ENCODE assay signal across 12 mouse cellular contexts in genomic region chr11:8957023-8957422, GRCm38 (mm10). TPM values are rescaled to one million over a fixed set of nuclear protein-coding genes. Genes with fewer than 3 reads are reported as not detected.
DNase-seq lines count a peak whose midpoint lies in the region; TF ChIP-seq lines count a peak whose summit lies in the region.
"Had no signal": no experiment of that assay in that cellular context is flagged by ENCODE, and none has a peak within 500 bp of the region (broad histone marks: within the 10 kb centered on the region; RNA-seq: fewer than 3 reads in every experiment).

No protein-coding gene starts in this region.

- H3K27me3 ChIP-seq in heart, adult 2 months (ENCODE audit: control insufficient read depth, insufficient read depth, low read length) = no peaks in the 10 kb centered on the region
- H3K27me3 ChIP-seq in spleen, adult 2 months (ENCODE audit: control insufficient read depth, insufficient read depth, low read length) = no peaks in the 10 kb centered on the region
- H3K27me3 ChIP-seq: hindbrain, embryonic 15.5 days; limb, embryonic 13.5 days had no signal

- no peak overlapping the region for H3K27ac ChIP-seq in heart, adult 2 months
- no peak overlapping the region for H3K27ac ChIP-seq in spleen, adult 2 months (ENCODE audit: insufficient read depth, low read length)
- H3K27ac ChIP-seq: hindbrain, embryonic 15.5 days; limb, embryonic 13.5 days had no signal

- 69% methylated on average over 6 of the region's 6 CpGs for WGBS in heart, adult 2 months
- WGBS in spleen, adult 2 months = 71% methylated on average over 6 of the region's 6 CpGs

- H3K36me3 ChIP-seq in heart, adult 2 months (ENCODE audit: control insufficient read depth, insufficient read depth, low read length) = no peaks in the 10 kb centered on the region
- no peaks in the 10 kb centered on the region for H3K36me3 ChIP-seq in spleen, adult 2 months (ENCODE audit: control insufficient read depth, insufficient read depth, low read length)
- H3K36me3 ChIP-seq: hindbrain, embryonic 15.5 days; limb, embryonic 13.5 days had no signal

- TF ChIP-seq POLR2A in heart, adult 2 months (IDR thresholded peaks at IDR 0.05; ENCODE audit: insufficient read depth, low read depth, low read length) = no peak
- no peak for TF ChIP-seq POLR2A in spleen, adult 2 months (IDR thresholded peaks at IDR 0.05; ENCODE audit: low read depth, low read length)

- H3K9ac ChIP-seq in heart, adult 2 months (ENCODE audit: low read depth, low read length) = no peak overlapping the region
- H3K9ac ChIP-seq: hindbrain, embryonic 15.5 days; limb, embryonic 13.5 days had no signal

- DNase-seq in heart, adult 2 months = no peak
- DNase-seq in heart, adult 11 months = no peak
- DNase-seq in spleen, adult 2 months (ENCODE audit: low read depth in 1 of 2, low spot score in 2 of 2) = no peak
- DNase-seq in spleen, adult 18-20 months = no peak
- peak; percentile 84 for DNase-seq in ZHBTc4 (ENCODE audit: low read depth, low spot score)
- DNase-seq in retina, postnatal 1 day = peak; percentile 37
- no peak for DNase-seq in left cerebral cortex, postnatal 14 days (ENCODE audit: low spot score in 2 of 2)
- DNase-seq in spleen, postnatal 14 days (ENCODE audit: low spot score in 2 of 2) = no peak
- DNase-seq: cerebellum, postnatal 36 days had no signal

- peak; percentile 54 for TF ChIP-seq CTCF in heart, adult 2 months (IDR thresholded peaks at IDR 0.05)
- peak; percentile 35; the same call in 1 of the 2 replicates for TF ChIP-seq CTCF in spleen, adult 2 months (IDR thresholded peaks at IDR 0.05; ENCODE audit: extremely low read depth, insufficient read depth, insufficient read length, insufficient replicate concordance)

- intact Hi-C loops in heart, adult 2 months (cut with DNase I) = loop anchor here (5.0 kb wide), 2 partner anchors 420 to 1750 kb away; no protein-coding TSS in a partner anchor
- intact Hi-C loops in left cerebral cortex, postnatal 14 days (cut with DNase I) = loop anchor here (5.0 to 10.0 kb wide), 3 partner anchors 95 to 535 kb away; no protein-coding TSS in a partner anchor

- H3K4me3 ChIP-seq in heart, adult 2 months = no peak overlapping the region
- H3K4me3 ChIP-seq in spleen, adult 2 months (ENCODE audit: extremely low read depth, insufficient read depth, insufficient read length) = no peak overlapping the region
- H3K4me3 ChIP-seq: hindbrain, embryonic 15.5 days; limb, embryonic 13.5 days had no signal

- H3K4me1 ChIP-seq in heart, adult 2 months (ENCODE audit: control insufficient read depth, insufficient read depth, low read length) = no peaks in the 10 kb centered on the region
- H3K4me1 ChIP-seq in spleen, adult 2 months (ENCODE audit: control insufficient read depth, insufficient read depth, insufficient read length) = no peaks in the 10 kb centered on the region

- no peaks in the 10 kb centered on the region for H3K79me2 ChIP-seq in heart, adult 2 months (replicated peaks; ENCODE audit: control insufficient read depth, insufficient read depth, low read length)

- TF ChIP-seq EP300 in heart, adult 2 months (IDR thresholded peaks at IDR 0.05; ENCODE audit: insufficient read depth, low read depth, low read length) = no peak

RNA-seq across cellular contexts. Expression of gene Pkd1l1, which starts 16.0 kb away (rescaled TPM):
- total RNA-seq in heart, adult 2 months (2021) = under 1 TPM in 1 of 2 experiments, not detected in 1; 0.25 TPM
- 0.03 and 0.27 TPM in 2 replicates for polyA plus RNA-seq in heart, adult 2 months (2012; rRNA removed)
- polyA plus RNA-seq in spleen, adult 2 months (2012; rRNA removed) = 0.20 and 0.46 TPM in 2 replicates
- total RNA-seq in left cerebral cortex, postnatal 14 days (2021) = under 1 TPM in 1 of 2 experiments, not detected in 1; 0.04 TPM
- total RNA-seq: monocyte, adult 5-6 weeks had no signal

RNA-seq across cellular contexts. Expression of gene Hus1, which starts 54.0 kb away (rescaled TPM):
- total RNA-seq in heart, adult 2 months (2021) = 10 to 100 TPM in 1 of 2 experiments, 1 to 10 TPM in 1; 9.6 to 11.1 TPM
- polyA plus RNA-seq in heart, adult 2 months (2012; rRNA removed) = 7.5 and 12.4 TPM in 2 replicates
- polyA plus RNA-seq in spleen, adult 2 months (2012; rRNA removed) = 6.0 and 6.1 TPM in 2 replicates
- total RNA-seq in left cerebral cortex, postnatal 14 days (2021) = 10 to 100 TPM; 10.9 to 12.6 TPM

Comparison
In these comparisons a context has a peak if more than half of its experiments do, and no peak if none do; other contexts are left out.
1. DNase-seq: peak in ZHBTc4 (single experiment) and retina, postnatal 1 day (single experiment); none in heart, adult 2 months (0 of 2), heart, adult 11 months (single experiment), spleen, adult 2 months (0 of 2), spleen, adult 18-20 months (0 of 2), left cerebral cortex, postnatal 14 days (0 of 2) and spleen, postnatal 14 days (0 of 2).